Mouse (Mus musculus) skeletal muscle tissue, postnatal 0 days (tissue): Measurements from ENCODE around the gene Rag2. TPM values are rescaled to one million over a fixed set of nuclear protein-coding genes. Genes with fewer than 3 reads are reported as not detected.

Experiments
- polyA plus RNA-seq: library from polyadenylated mRNA; unstranded; fragments of >200 nt; fragmentation: Nextera tagmentation; extraction: Ambion mirVana; gene quantifications from 2 replicates; pipeline ENCODE4 v1.2.1, GENCODE M21; 2015

Gene Rag2
- polyA plus RNA-seq: not detected in 2 replicates

GRCm38 (mm10) chr2:101624526-101624925 is at the start of gene Rag2:
TSS of gene Rag2 (plus strand) at chr2:101624718.

DNA sequence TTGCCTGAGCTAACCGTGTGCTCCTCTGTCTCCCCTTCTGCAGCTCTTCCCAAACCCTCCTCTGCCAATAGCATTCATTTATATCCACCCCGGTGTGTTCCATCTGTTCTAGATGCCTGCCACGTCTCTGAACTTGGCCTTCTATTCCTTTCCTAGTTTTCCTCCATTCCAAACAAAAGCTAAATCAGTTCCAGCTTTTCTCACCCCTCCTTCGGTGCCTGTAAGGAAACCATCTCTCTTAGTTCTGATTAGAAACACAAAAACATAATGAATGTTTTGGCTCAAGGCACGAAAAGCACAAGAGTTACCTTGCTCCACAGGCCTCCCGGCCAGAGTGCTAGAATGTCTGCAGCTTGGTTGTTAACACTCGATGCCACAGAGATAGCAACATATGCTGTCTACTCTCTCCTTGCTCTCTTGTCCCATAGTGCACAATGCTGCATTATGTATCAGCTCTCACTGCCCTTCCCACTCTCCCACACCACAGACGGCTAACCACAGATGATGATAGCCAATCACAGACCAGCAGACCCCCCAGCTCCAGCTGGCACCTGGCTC is 24.7 kb downstream of the Rag2 start, which contains the start of the genes Rag1 and B230118H07Rik:
TSS of gene Rag1 (minus strand) at position 388 of the 558 bp plus-strand sequence.
TSS of gene B230118H07Rik (minus strand) at position 419 of the 558 bp plus-strand sequence.

DNA sequence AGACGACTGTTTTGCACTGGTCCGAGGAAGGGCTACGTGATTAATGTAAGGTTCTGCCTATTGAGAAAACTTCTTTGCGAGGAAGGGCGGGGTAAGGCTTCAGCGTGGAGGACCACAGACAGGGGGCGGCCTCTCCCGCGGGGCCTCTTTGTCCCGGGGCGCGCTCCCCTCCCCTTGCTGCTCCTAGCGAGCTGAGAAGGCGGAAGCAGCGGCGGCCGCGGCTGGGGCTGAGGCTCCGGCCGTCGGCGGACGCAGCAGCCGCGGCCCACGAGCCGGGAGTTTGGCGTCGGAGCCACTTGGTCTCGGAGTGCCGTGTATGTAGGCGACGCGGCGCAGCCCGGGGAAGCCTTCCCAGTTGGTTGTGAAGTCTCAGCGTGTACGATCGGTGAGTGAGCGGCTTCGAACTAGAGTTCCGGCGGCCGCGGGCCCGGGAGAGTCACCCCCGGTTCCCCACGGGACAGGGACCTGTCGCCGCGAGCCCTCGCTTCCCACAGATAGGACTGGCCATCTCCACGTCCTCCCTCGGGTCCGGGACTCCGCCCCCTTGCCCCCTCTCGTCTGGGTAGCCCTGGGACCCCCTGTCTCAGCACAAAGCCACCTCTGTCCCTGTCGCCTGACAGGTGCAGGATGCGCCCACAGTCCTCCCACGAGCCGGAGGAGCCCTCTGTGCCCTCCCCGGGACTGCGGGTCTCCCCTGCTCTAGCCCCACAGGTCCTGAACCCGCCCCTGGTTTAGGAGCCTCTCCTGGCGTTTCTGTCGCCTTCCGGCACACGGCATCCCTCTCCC is 53.9 kb downstream of the Rag2 start, which contains the start of gene Traf6:
TSS of gene Traf6 (plus strand) at position 194 of the 786 bp plus-strand sequence.

Other genes with a start within 250 kb of the Rag2 start
- not detected in 2 replicates for gene Rag1, start 24.8 kb downstream of the Rag2 start, polyA plus RNA-seq
- 64.1 and 72.6 TPM in 2 replicates for gene B230118H07Rik, start 24.8 kb downstream of the Rag2 start, polyA plus RNA-seq
- gene Traf6, start 53.7 kb downstream of the Rag2 start, polyA plus RNA-seq: 4.1 and 4.4 TPM in 2 replicates